Mouse (Mus musculus) lung, postnatal 0 days (tissue): ENCODE measurements at regions not wholly inside any gene's neighbourhood (a gene's known extent, or its start where the extent isn't known, plus 50 kb on each side); places are given as distances from the start of the nearest gene placed in this dataset.

ENCODE experiments used
- CTCF ChIP-seq: IDR thresholded peaks from 2 replicates; pipeline ENCODE4 v1.5.1; 2016; ENCODE audit warnings: antibody characterized with exemption, mild to moderate bottlenecking
- EP300 ChIP-seq: IDR thresholded peaks from 2 replicates; pipeline ENCODE4 v1.6.1; 2016; ENCODE audit warnings: antibody characterized with exemption, mild to moderate bottlenecking, control low read depth

DNA sequence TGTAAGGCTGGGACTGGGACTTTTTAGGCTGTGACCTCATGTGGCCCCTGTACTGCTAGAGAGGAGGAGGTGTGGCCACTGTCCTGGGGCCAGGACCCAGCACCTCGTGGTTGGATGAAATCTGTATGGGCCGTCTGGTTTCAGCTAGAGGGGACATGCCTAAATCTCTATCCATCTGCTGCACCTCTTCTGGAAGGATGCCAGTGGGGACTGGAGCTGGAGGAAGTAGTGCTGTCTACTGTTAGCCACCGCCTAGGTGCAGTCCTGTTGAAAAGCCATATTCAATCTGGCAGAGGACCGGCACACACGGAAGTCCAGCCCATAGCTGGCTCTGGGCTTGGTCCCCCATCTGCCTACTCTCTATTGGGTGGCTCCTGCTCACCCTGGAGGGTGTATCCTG is 56.7 kb upstream of the Col5a1 start:
- TF ChIP-seq EP300 (no peak), CTCF (no peak)
